Mouse (Mus musculus) lung, embryonic 14.5 days (tissue): ENCODE measurements around the gene Hnrnph1. TPM values are rescaled to one million over a fixed set of nuclear protein-coding genes. Genes with fewer than 3 reads are reported as not detected.

ENCODE experiments used
- ATAC-seq: fragments of 200-750 bp; cut with Nextera tagmentation; 2 replicates; pipeline ENCODE4 v1.8.0; 2017; ENCODE audit warnings: mild to moderate bottlenecking, moderate TSS enrichment, moderate library complexity; ENCODE audit not compliant: insufficient read depth
- DNase-seq: peaks from one replicate; pipeline ENCODE4 v3.0.0-alpha.2; 2015
- H3K27ac ChIP-seq: fragments of 300-500 bp; sonication (generic); 2 replicates; pipeline ENCODE4 v1.5.1; 2014; ENCODE audit warnings: low read depth, mild to moderate bottlenecking, moderate library complexity
- H3K27me3 ChIP-seq: fragments of 300-500 bp; sonication (generic); 2 replicates; pipeline ENCODE4 v1.6.1; 2014; ENCODE audit warnings: low read length, control low read depth; ENCODE audit not compliant: insufficient read depth
- H3K36me3 ChIP-seq: fragments of 300-500 bp; sonication (generic); 2 replicates; pipeline ENCODE4 v1.6.1; 2014; ENCODE audit warnings: control low read depth; ENCODE audit not compliant: insufficient read depth
- H3K4me1 ChIP-seq: fragments of 300-500 bp; sonication (generic); 2 replicates; pipeline ENCODE4 v1.6.1; 2014; ENCODE audit warnings: antibody characterized with exemption, control low read depth; ENCODE audit not compliant: insufficient read depth
- H3K4me2 ChIP-seq: fragments of 300-500 bp; sonication (generic); 2 replicates; pipeline ENCODE4 v1.6.1; 2014; ENCODE audit warnings: mild to moderate bottlenecking
- H3K4me3 ChIP-seq: fragments of 300-500 bp; sonication (generic); 2 replicates; pipeline ENCODE4 v1.5.1; 2014; ENCODE audit warnings: low read depth, low read length
- H3K9ac ChIP-seq: fragments of 300-500 bp; sonication (generic); 2 replicates; pipeline ENCODE4 v1.6.1; 2014
- H3K9me3 ChIP-seq: fragments of 300-500 bp; sonication (generic); 2 replicates; pipeline ENCODE4 v1.6.1; 2016; ENCODE audit warnings: low read depth, low read length, control low read depth
- CTCF ChIP-seq: IDR thresholded peaks from 2 replicates; pipeline ENCODE4 v1.5.1; 2016; ENCODE audit warnings: antibody characterized with exemption, low read depth
- WGBS: fragments of 180-500 bp; shearing (Covaris S2); extraction: QIAGEN DNeasy Blood & Tissue Kit; methylation state at CpG from one replicate; pipeline ENCODE4 v1.1.7; 2014; 5-methylcytosine and 5-hydroxymethylcytosine counted together
- polyA plus RNA-seq: library from polyadenylated mRNA; unstranded; fragments of >200 nt; fragmentation: Nextera tagmentation; extraction: Ambion mirVana; gene quantifications from 2 replicates; pipeline ENCODE4 v1.2.1, GENCODE M21; 2014

The Hnrnph1 gene
- polyA plus RNA-seq, 1 experiment from 2014 or later = 573 TPM

DNA sequence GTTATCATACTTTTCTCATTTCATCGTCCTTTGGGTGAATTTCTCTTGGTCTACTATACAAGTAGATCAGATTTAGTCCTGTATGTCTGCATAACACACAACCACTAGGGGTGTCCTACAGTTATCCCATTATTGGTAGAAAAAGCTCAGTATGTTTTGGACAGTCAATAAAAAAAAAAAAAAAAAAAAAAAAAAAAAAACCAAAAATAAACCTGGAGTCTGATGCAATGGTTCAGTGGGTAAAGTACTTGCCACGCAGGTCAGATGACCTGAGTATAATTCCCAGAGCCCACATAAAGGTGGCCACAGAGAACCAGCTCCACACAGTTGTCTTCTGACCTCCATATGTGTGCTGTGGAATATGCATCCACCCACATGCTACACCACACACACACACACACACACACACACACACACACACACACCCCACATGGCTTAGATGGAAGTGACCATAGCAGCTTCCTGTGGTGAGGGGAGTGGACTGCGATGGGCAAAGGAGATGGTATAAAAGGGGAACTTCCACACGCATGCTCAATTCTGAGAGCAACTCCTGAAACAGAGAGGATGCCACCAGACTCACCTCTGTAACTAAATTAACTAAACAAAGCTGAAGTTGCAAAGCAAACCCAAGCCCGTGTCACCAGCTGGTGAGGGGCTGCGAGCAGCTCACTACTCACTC, 38.9 kb downstream of the Hnrnph1 start:
- 83% methylated on average over 6 of the region's 6 CpGs for WGBS
- TF ChIP-seq CTCF = no peak
- H3K36me3 ChIP-seq = peaks cover 54% of the 10 kb centered on the region
- H3K27ac ChIP-seq = no peak overlapping the region
- no peak for ATAC-seq
- no peak overlapping the region for H3K4me2 ChIP-seq
- H3K9ac ChIP-seq = no peak overlapping the region
- no peaks in the 10 kb centered on the region for H3K4me1 ChIP-seq
- H3K4me3 ChIP-seq = no peak overlapping the region
- DNase-seq = no peak
- H3K27me3 ChIP-seq = no peaks in the 10 kb centered on the region
- H3K9me3 ChIP-seq = no peaks in the 10 kb centered on the region

DNA sequence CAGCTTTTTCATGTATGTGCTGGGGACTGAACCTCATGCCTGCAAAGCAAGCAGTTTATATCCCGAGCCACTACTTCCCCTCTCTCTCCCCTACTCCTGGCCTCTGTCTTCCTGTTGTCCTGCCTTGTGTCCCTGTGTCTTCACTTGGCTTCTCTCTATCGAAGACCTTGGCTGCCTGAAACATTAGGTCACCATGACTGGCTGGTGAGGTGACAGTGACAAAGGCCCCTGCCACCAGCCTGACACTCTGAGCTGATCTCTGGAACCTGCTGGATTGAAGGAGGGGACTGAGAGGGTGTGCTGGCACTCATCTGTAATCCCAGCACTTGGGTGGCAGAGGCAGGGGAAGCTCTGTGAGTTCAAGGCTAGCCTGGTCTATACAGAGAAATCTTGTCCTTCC, 41.1 kb downstream of the Hnrnph1 start:
- Histone ChIP-seq H3K36me3 (peaks cover 50% of the 10 kb centered on the region), H3K4me1 (0 out of 2 replicates have a peak, but pooled peaks cover 4% of the 10 kb centered on the region), H3K9ac (no peak overlapping the region), H3K4me3 (no peak overlapping the region), H3K27me3 (no peaks in the 10 kb centered on the region), H3K4me2 (no peak overlapping the region), H3K27ac (no peak overlapping the region), H3K9me3 (no peaks in the 10 kb centered on the region)
- DNase-seq (no peak), ATAC-seq (no peak)
- TF ChIP-seq CTCF = no peak
- 51% methylated on average over 2 of the region's 2 CpGs for WGBS

- H3K4me3 ChIP-seq = peak overlapping the region; percentile 39
- no peak overlapping the region for H3K27ac ChIP-seq
- no peaks in the 10 kb centered on the region for H3K9me3 ChIP-seq
- TF ChIP-seq CTCF = no peak
- DNase-seq (no peak), ATAC-seq (peak; percentile 50)
- H3K9ac ChIP-seq = peak overlapping the region; percentile 51
- peaks cover 19% of the 10 kb centered on the region for H3K36me3 ChIP-seq
- no peaks in the 10 kb centered on the region for H3K27me3 ChIP-seq
- WGBS = 47% methylated on average over 5 of the region's 5 CpGs
- peak overlapping the region; percentile 77 for H3K4me2 ChIP-seq
- H3K4me1 ChIP-seq = 0 out of 2 replicates have a peak, but pooled peaks cover 4% of the 10 kb centered on the region
These were observed 44.7 kb downstream of the Hnrnph1 start for GRCm38 (mm10) chr11:50421461-50421860.

DNA sequence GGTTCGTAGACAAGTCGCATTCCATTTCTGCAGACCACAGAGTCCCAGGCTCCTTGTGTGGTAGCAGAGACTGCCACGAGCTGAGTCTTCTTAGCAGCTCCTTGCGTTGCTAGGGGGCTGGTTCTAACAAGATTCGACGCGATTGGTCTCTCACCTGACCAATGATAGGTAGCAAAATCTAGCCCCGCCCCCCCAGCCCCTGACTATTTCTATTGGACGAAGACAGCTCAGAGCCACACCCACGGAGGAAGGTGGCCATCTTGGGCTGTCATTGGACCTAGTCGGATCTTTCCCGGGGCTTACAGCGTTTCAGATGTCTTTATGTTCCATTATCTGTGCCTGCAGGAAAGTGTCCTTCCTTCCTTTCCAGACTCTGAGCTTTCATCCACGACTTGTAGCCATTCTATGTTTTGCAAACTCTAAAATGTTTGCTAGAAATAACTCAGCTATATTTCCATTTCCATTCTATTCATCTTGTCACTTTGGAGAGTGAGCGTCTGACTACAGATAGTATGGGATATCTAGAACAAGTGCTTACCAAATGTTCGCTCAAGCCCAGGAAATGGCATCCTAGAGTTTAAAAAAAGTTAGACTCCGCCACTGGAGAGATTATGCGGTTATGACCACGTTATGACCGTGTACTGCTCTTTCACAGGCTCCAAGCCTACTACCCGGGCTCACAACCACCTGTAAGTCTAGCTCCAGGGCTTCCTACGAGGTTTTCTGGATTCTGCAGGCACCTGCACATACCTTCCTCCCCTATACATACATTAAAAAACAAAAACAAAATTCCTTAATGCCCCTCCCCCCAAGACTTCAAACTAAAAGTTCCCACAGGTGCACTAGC, 45.4 kb downstream of the Hnrnph1 start:
- peak overlapping the region; percentile 77 for H3K4me2 ChIP-seq
- H3K36me3 ChIP-seq = peaks cover 14% of the 10 kb centered on the region
- H3K9me3 ChIP-seq = no peaks in the 10 kb centered on the region
- DNase-seq (peak; percentile 95), ATAC-seq (peak; percentile 98)
- no peak for TF ChIP-seq CTCF
- H3K4me3 ChIP-seq = peak overlapping the region; percentile 39
- H3K4me1 ChIP-seq = 0 out of 2 replicates have a peak, but pooled peaks cover 4% of the 10 kb centered on the region
- no peaks in the 10 kb centered on the region for H3K27me3 ChIP-seq
- H3K27ac ChIP-seq = no peak overlapping the region
- 21% methylated on average over 22 of the region's 22 CpGs for WGBS
- peak overlapping the region; percentile 51 for H3K9ac ChIP-seq

DNA sequence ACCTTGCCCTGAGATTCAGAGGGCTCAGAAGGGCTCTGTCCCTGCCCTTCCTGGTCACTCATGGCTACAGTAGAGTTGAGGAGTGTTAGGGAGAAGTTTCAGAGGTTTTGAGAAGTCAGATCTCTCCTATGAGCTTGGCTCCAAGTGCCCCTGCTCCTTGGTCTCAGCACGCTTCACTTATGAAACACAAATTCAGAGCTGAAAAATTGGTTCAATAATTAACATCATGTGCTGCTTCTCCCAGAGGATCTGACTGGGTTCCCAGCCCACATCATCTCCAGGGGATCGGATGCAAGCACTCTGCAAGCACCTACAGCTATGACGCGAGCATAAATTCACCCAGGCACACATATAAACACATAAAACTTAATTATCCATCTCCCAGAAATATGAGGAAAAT, 49.3 kb downstream of the Hnrnph1 start:
- ATAC-seq (no peak), DNase-seq (no peak)
- Histone ChIP-seq H3K27ac (no peak overlapping the region), H3K9ac (no peak overlapping the region), H3K4me3 (no peak overlapping the region), H3K27me3 (no peaks in the 10 kb centered on the region), H3K9me3 (no peaks in the 10 kb centered on the region), H3K36me3 (no peaks in the 10 kb centered on the region), H3K4me1 (0 out of 2 replicates have a peak, but pooled peaks cover 4% of the 10 kb centered on the region), H3K4me2 (no peak overlapping the region)
- no peak for TF ChIP-seq CTCF
- WGBS = 77% methylated on average over 4 of the region's 4 CpGs

GRCm38 (mm10) chr11:50430277-50431133, 53.7 kb downstream of the Hnrnph1 start, which contains the start of gene Rufy1:
Rufy1 (minus strand) TSS chr11:50431125.
- peak within 1 kb of the TSS; percentile 94 for H3K27ac ChIP-seq
- DNase-seq (peak; percentile 92), ATAC-seq (peak; percentile 82)
- no peaks in the 10 kb centered on the region for H3K27me3 ChIP-seq
- H3K9ac ChIP-seq = peak within 1 kb of the TSS; percentile 90
- H3K4me1 ChIP-seq = peaks cover 5% of the 10 kb centered on the region; the same call in 1 of the 2 replicates
- peak within 1 kb of the TSS; percentile 83 for H3K4me3 ChIP-seq
- peak within 1 kb of the TSS; percentile 77 for H3K4me2 ChIP-seq
- no peak for TF ChIP-seq CTCF
- no peaks in the 10 kb centered on the region for H3K36me3 ChIP-seq
- H3K9me3 ChIP-seq = no peaks in the 10 kb centered on the region
- WGBS = under 1% methylated on average over 90 of the region's 90 CpGs
